Mouse (Mus musculus): ENCODE results near the gene Islr.

Islr gene

DNA sequence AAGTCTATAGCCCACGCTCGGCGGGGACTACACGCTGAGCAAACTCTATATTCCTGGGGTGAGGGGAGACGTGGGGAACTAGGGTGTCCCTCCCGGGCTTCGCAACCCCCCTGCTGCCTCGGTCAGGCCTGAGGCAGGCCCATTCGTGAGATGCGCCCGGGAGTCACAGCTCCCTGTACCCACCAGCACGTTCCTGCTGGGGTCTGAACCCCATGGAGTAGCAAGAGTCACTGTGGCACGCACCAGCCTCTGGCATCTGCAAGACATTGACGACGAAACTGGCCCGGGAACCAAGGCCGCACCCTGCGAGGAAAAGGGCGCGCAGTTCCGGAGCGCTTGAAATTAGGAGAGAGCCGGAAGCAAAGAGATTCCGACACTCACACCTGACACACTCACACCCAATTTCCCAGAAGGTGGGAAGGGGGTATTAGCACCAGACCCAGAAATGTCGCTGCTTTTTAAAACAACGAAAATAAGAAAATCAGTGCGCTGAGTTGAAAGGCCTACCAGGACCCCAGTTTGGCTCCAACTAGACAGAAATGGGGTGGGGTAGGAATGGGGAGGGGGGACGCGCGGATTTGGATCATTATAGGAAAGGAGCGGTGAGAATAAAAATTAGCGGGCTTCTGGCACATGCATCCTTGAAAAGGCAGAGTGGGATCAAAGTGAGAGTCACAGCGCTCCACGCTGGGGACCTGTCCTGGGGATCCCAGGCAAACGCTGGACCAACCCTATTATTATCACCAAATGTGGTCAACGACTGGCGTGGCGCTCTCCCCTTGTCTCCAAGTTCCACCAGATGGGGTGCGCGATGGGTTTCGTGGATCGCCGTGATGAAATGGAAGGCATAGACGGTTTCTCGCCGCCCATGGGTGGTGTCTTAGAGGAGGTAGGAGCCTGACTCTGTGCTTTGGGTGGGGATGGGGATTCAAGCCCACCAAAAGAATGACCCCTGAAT is 7.2 kb downstream of the Islr start:
- DNase-seq (ENCODE audit: low spot score): no peak

DNA sequence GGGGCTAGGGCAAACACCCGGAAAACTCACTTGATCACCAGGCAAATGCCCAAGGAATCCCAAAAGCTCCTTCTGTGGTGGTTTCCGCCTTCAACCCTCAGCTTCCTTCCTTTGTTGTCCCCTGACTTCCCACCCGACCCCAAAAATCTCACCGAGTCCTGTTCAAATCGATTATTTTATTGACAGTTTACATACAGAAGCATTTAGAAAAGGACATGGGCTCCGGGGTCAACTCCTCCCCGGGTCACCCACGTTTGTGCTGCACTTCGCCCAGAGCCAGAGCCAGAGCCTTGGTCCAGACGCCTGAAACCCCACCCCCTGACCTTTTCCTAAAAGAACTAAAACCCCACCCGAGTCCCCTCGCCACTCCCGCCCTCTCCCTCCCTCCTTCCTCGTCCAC is 8.0 kb downstream of the Islr start:
- DNase-seq (ENCODE audit: low spot score): no peak

DNA sequence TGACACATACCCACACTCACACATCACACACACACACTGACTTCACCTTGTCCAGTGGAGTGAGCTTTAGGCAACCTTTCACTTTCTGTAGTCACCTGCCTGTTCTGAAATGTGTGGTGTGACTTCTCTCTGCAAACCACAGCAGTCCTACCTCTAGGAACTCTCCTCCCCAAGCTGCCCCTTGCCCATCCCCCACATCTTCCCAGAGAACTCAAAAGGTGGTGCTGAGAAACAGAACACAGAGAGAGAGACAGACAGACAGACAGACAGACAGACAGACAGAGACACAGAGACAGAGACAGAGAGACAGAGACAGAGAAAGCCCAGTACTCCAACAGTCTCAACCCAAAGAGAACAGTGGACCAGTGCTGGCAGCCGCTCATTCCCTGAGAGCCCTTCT is 8.4 kb downstream of the Islr start:
- DNase-seq (ENCODE audit: low spot score): no peak

DNA sequence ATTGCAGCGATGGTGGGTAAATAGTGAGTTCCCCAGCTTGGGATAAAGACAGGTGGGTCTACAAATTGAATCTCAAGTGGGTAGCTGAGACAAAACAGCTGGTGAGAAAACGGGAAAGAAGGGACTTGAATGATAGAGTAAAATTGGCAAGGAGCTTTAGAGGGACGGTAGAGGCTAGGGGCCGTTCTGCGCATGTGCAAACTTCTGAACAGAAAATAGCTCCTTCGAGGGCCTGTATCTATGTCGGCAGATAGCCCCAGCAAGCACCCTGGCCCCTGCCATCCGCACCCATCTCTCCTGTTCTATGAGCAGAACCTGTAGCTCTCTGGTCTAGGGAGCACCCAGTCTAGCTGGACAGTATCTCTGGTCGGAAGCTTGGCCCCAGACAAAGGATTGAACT is 9.9 kb downstream of the Islr start:
- no peak for DNase-seq (ENCODE audit: low spot score)

DNA sequence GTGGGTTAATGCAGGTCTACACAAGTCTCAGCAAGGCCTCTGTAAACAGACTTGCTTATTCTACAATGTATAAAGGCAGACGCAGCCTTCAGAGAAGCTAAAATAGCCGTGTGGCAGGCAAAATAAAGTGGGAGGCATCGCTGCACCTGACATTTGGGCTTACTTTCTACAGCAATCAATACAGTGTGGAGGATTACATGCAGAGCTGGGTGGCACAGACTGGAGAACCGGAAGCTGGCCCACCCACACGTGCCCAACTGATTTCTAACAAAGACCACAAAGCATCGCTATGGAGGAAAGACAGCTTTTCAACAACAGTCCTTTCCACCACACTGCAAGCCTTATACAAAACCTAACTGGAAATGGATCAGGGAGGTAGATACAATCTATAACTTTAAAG is 19.6 kb downstream of the Islr start:
- DNase-seq (ENCODE audit: low spot score): no peak

DNA sequence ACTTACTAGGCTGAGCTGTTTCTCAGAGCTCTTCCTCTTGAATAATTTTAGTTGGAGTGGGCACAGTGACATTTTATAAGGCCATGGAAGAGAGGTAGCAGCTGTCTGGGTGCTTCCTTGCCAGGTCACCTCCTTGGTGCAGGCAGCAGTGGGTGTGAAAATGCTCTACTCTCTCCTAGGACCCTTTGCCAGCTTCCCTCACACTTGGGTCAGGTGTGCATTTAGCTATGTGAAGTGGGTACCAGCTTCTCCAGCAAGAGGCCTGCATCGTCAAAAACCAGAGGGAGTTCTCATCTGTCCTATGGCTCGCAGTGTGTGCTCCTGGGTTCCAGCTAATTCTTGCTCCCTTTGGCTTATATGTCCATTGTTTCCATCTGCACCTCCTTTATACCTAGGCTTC is 24.7 kb downstream of the Islr start:
- DNase-seq (ENCODE audit: low spot score): no peak

DNA sequence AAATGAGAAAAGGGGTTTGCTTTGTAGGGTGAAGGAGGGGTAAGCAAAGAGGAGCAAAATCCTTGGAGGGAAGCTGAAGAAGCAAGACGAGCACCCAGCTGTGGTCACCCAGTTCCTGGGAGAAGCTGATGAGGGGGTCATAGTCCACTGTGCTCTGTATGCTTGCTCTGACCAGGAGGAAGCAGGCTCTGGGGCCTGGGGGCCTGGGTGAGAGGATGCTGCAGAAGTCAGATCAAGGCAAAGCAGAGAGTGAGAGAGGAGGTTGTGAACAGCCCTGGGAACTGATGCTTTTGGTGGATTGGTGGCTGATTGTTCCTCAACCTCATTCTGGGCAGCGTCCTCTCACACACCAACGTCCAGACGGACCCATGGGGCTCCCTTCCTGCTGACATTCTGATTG is 26.9 kb downstream of the Islr start:
- no peak for DNase-seq (ENCODE audit: low spot score)

DNA sequence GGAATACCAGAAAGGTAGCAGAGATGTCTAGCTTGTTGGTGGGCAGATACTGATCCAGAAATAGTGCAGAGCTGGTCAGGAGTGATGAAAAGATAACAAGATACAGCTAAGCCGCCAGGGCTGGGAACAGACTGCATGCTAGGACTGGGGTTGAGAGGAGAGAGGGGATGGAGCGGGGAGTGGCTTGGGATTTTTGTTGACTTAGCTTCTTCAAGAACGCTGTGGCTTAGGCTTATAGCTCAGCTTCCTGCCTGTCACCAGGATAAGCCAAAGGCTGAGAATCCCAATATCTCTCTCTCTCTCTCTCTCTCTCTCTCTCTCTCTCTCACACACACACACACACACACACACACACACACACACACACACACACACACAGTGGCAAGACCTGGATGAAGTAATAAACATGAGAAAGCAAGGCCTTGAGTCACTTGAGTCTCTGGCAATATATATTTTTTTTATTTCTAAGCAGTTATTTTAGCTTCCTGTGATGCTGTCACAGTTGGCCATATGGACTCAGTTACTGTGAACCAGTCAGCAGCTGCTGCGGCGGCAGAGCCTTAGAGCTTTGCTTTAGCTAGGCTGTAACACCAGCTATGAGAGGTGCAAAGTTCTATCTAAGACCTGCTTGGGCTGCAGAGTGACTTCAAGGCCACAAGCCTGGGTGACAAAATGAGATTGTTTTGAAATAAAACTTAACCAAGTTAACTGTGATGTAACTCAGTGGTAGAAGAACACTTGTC is 28.2 kb downstream of the Islr start:
- DNase-seq (ENCODE audit: low spot score): no peak

DNA sequence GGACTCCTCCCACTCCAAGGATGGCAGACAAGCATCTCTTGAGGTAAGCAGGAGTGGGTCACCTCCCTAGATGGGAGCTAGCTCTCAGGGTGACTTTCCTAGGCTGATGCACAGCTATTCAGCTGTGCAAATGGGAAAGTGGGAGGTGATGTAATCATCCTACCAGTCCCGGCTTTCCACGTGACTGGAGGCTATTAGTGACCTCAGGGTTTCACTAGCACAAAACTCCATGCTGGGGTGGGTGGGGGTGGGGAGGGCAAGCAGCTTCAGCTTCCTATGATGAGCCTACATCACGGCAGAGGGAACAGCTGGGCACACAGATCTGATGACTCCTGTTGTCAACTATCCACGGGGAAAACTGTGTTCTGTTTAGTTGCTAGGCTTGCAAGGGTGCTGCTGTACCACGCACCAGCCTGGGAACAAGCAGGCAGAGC is 29.3 kb downstream of the Islr start:
- DNase-seq (ENCODE audit: low spot score): no peak

DNA sequence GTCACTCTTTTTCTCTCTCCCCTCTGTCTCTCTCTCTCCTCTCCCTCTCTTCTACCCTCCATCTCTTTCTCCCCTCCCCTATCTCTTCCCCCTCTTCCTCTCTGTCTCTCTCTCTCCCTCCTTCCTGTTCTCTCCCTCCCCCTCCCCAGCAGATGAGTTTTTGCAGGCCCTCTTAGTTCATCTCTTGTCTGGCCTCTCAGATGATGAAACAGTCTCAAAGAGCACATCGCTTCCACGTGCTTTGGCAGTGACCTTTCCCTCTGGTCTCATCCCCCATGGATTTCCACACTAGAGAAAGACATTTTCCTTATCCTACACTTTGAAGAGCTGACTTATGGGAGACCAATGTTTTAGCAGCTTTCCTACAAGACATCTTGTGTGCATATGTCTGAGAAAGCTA is 31.2 kb downstream of the Islr start:
- no peak for DNase-seq (ENCODE audit: low spot score)

DNA sequence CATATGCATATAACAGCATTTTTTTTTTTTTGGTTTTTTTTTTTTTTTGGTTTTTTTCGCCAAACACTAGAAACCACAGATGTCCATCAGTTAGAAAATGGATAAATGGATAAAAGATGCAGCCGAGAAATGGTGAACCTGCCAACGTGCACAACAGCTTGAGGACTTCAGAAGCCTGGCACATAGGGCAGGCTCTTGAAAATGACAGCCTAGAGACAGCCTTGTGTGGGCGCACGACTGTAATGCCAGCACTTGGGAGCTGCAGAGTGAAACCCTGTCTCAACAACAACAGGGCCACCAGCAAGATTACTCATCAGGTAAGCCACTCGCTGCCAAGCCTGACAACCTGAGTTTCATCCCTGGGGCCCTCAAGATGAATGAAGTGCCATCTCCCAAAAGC is 34.7 kb downstream of the Islr start:
- DNase-seq (ENCODE audit: low spot score): no peak

DNA sequence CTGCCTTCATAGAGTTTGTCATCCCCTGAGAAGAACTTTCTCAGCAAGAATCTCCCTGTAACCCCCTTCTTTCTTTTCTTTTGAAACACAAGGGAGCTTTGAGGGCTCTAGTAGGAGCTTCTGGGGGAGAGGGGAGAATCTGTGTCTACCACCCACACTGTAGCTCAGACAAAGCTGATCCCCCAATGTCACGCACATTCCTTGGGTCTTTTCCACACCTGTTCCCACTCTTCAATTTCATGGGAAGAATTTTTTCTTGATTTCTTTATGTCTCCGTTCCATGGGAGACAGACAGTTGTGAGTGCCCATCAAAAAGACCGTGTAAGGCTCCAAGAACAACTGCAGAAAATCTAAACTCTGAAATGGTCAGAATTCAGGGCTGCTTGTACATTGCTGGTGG is 35.2 kb downstream of the Islr start:
- DNase-seq (ENCODE audit: low spot score): no peak

DNA sequence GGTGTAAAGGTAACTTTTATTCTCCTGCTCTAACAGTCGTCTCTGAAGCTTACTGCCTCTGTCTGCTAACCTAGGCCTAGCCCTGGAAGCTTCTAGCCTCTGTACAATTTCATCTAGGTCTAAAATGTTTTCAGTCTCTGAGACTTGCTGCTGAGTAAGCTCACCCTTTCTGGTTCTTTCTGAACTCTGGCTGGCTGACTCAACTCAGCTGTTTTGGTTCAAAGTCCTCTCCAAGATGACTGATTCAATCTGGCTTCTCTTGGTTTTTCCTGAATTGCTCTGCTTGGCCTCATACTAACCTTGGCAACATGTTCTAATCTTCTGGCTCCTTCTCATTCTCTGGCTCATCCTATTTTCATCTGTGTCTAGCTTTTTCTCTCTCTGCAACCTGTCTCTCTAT is 38.3 kb downstream of the Islr start:
- no peak for DNase-seq (ENCODE audit: low spot score)

DNA sequence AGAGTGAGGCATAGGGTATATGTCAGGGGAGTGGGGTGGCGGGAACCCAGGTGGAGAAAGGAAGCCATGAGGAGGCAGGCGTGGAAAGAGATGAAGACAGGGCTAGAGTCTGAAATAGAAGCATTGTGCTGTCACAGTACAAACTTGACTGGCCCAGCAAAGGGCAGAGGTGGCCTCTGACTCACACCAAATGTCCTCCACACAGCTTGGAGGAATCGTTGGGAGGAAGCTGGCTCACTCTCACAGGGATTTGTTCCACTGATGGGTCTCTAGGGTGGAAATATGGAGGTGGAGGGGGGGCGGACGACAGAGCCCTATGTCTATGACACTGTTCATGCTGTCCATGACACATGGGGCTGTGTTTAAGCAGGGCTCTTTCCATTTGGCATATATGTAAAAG is 41.0 kb downstream of the Islr start:
- no peak for DNase-seq (ENCODE audit: low spot score)

DNA sequence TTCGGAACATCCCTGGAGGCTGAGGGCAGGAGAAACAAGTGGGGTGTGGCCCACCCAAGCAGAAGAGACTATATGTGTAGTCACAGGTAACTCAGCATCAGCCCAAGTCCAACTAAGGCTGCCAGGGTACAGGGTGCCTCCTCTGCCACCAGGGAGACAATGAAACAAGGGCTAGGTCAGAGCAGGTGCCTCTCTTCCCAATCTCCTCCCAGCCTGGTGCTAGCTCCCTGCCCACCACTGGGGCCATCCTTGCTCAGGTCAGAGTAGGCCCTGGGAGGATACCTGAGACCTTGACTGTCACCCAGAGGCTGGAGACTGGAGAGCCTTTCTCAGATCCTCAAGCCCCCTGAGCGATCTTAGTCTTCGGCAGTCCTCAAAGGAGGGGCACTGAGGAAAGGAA is 41.9 kb downstream of the Islr start:
- no peak for DNase-seq (ENCODE audit: low spot score)

DNA sequence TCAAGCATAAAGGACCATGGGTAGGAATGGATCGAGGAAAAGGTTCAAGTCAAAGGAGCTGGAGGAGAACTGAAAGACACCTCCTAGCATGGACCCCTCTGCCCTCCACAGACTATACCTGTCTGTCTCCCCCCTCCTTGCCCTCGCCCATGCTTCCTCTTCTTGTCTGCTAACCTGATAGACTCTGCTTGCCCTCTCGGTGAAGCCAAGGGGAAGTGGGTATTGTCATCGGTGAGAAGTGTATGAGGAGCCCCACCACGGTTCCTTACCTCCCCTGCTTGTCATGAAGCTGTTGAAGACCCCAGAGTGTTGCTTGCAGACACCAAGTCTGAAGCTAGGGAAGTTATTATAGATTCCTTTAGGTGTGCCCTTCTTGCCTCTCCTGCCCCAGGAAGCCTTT is 43.8 kb downstream of the Islr start:
- no peak for DNase-seq (ENCODE audit: low spot score)

DNA sequence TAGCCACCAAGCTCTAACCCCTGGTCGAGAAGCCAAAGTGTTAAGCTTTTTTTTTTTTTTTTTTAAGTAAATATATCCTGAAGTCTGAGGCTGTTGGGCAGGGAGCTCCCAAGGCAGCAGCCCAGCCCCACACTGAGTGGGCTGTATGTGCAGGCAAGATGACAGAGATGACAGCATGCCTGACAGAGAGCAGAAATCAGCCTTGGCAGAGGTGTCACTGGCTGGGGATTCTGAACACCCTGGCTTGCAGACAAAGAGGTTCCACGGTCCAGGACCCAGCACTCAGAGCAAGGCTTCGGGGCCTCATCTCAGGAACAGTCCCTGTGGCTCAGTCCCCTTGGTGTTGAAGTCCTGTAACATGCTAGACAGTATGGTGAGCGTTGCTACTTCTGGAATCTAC is 44.3 kb downstream of the Islr start:
- no peak for DNase-seq (ENCODE audit: low spot score)

DNA sequence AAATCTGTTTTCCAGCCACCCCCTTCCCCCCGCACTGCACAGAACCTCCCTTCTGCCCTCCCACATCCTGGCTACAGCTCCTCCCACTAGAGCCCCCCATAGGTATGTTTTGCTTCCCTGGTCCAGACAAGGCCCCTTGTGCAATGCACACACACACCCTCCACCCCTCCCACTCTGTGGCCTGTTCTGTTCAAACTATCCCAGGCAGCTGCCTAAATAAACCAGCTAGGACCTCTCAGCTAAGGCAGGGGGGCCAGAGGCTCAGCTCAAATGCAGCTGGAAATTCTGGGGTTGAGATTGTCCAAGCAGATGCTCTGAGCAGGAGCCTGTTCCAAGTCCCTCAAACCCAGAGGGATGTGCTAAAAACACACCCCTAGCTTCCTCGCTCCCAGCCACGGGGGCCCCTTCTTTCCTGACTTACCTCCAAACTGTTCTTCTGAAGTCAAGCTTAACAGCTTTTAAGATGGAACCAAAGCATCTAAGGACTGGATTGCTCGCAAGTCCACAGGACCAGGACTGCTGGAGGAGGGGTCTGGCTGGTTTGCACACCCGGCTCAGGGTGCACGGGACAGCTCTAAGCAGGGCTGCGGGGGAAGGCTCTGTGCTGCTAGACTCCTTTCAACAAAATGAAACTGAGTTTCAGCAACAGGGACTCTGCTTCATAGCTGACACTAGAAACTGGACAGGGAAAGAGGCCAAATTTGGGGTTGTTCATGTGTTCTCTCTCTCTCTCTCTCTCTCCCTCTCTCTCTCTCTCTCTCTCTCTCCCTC is 45.4 kb downstream of the Islr start:
- DNase-seq (ENCODE audit: low spot score): no peak

DNA sequence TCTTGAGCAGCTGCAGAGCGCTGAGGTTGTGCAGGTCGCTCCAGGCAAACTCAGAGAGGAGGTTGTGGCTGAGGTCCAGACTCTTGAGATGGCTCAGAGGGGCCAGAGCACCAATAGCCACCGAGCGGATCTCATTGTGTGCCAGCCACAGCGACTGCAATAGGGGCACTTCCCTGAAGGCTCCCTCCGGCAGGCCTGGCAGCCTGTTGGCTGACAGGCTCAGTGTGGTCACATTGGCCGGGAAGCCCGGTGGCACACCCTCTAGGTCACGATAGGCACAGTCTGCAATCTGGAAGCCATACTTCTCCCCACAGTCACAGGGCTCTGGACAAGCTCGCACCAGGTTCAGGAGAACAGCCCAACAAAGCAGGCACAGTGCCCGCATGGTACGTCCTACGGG is 46.3 kb downstream of the Islr start:
- no peak for DNase-seq (ENCODE audit: low spot score)

DNA sequence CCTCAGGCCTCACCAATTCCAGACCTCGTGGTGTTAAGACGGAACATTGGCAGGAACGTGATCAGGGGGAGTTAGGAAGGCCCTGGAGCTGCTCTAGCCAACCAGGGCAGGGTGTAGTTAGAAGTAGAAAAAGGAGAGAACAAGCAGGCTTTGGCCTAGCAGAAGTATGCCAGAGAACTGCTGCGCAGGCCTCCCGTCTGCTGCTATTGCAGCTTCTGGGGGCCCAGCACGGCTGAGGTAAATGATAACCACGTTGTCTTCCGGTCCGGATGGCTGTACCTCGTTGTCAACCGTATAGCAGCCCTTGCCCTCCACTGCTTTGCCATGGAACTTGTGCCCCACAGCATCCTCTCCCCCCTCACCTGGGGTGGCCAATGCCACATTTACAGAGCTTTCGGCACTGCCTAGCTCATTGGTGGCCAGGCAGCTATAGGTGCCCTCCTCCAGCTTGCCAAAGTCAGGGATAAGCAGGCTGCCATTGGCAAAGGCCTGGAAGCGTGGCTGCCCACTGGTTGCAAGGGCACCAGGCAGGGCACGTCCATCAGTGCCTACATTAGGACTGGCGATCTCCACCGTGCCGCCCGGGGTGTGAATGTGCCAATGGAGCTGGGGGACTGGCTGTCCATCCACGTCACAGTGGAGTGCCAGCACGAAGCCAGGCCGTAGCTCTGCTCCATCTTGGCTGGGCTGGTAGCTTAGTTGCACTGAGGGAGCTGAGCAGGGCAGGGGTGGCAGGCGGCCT is 47.1 kb downstream of the Islr start:
- no peak for DNase-seq (ENCODE audit: low spot score)

DNA sequence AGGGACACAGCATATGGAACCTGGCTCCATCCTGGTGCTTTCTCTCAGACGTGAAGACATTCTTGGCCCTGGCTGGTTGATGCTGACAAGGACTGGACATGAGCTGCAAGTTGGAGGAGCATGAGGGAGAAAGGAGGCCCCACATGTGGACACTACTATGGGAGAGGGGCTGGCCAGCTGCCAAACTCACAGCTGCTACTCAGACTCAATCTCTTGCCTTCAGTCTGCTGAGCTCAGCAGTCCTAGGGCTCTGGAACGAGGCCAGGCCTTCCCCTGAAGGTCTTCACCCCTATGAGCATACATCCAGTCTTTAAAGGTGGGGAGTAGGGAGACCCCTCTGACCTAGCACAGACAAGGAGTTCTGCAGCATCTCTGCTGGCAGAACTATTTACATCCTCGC is 48.7 kb downstream of the Islr start:
- no peak for DNase-seq (ENCODE audit: low spot score)

DNA sequence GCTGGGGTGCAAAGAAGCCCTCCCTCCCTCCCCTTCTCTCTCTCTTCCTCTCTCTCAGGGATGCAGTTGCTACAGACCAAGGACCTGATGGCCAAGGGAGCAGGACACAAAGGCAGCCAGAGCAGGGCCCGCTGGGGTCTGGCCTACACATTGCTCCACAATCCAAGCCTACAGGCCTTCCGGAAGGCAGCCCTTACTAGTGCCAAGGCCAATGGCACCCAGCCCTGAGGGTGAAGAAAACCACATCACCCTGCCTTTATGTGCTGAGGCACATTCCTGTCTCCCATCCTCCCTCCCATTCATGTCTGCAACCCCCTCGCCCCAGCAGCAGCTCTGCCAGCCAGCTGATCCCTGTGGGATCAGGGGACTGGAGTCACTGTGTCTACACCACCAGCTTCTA is 51.0 kb downstream of the Islr start:
- DNase-seq (ENCODE audit: low spot score): no peak

Data from T-cell, adult 2 months (primary cell).